Mouse (Mus musculus) bone marrow, adult 2 months (tissue): Measurements from ENCODE around the gene Pou6f1.

Experiments used
- CTCF ChIP-seq: fragments of 200-500 bp; IDR thresholded peaks from 2 replicates; pipeline ENCODE4 v1.5.1; 2011; ENCODE audit warnings: low read length, control low read depth; ENCODE audit not compliant: control insufficient read depth, insufficient read depth
- POLR2A ChIP-seq: fragments of 200-500 bp; IDR thresholded peaks from 2 replicates; pipeline ENCODE4 v1.6.1; 2011; ENCODE audit warnings: low read depth, mild to moderate bottlenecking, control low read depth, low read length, borderline replicate concordance; ENCODE audit not compliant: control insufficient read depth

DNA sequence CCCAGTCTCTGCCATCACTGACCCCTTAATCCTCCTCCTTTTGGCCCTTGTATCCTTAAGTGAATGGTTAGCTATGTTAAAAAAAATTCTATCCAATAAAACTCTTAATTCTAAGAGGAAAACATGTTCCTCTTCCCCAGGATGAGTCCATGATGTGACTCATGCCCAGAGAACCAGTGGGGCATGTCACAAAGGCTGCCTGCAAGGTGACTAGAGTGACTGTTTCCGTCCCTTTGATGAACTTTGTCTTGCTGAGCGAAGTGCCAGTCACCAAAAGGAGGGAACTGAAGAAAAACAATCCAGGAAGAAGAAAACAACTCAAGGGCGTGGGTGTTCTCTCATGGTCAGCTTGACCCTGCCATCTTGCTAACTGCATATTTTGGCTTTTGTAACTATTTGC is 30.5 kb downstream of the Pou6f1 start:
- no peak for TF ChIP-seq CTCF
- no peak for TF ChIP-seq POLR2A
